Mouse (Mus musculus) limb, embryonic 14.5 days (tissue): ENCODE data around the gene Capn7. TPM values are rescaled to one million over a fixed set of nuclear protein-coding genes. Genes with fewer than 3 reads are reported as not detected.
A peak's percentile ranks its signal among the peaks of the same experiment; 100 is the strongest.

Experiments used
- ATAC-seq: fragments of 200-750 bp; cut with Nextera tagmentation; 2 replicates; pipeline ENCODE4 v1.8.0; 2017; ENCODE audit warnings: low read depth, moderate number of reproducible peaks, moderate TSS enrichment; ENCODE audit not compliant: low FRiP score
- DNase-seq: peaks from one replicate; pipeline ENCODE4 v3.0.0-alpha.2; 2015; ENCODE audit warnings: low spot score
- H3K27ac ChIP-seq: fragments of 300-500 bp; sonication (generic); replicated peaks from 2 replicates; pipeline ENCODE4 v1.5.1; 2014; ENCODE audit warnings: low read depth, mild to moderate bottlenecking, low read length, moderate library complexity, mixed read lengths
- H3K27me3 ChIP-seq: fragments of 300-500 bp; sonication (generic); 2 replicates; pipeline ENCODE4 v1.6.1; 2014; ENCODE audit warnings: low read length, mixed read lengths; ENCODE audit not compliant: control insufficient read depth, insufficient read depth
- H3K36me3 ChIP-seq: fragments of 300-500 bp; sonication (generic); 2 replicates; pipeline ENCODE4 v1.6.1; 2014; ENCODE audit warnings: mild to moderate bottlenecking, low read length, moderate library complexity, mixed read lengths; ENCODE audit not compliant: control insufficient read depth, insufficient read depth
- H3K4me1 ChIP-seq: fragments of 300-500 bp; sonication (generic); 2 replicates; pipeline ENCODE4 v1.6.1; 2014; ENCODE audit warnings: antibody characterized with exemption, low read length, mixed read lengths; ENCODE audit not compliant: control insufficient read depth, insufficient read depth
- H3K4me2 ChIP-seq: fragments of 300-500 bp; sonication (generic); replicated peaks from 2 replicates; pipeline ENCODE4 v1.6.1; 2014; ENCODE audit warnings: low read depth, mild to moderate bottlenecking, low read length, moderate library complexity; ENCODE audit not compliant: severe bottlenecking
- H3K4me3 ChIP-seq: fragments of 300-500 bp; sonication (generic); replicated peaks from 2 replicates; pipeline ENCODE4 v1.5.1; 2014; ENCODE audit warnings: low read length
- H3K9ac ChIP-seq: fragments of 300-500 bp; sonication (generic); 2 replicates; pipeline ENCODE4 v1.6.1; 2014; ENCODE audit warnings: mild to moderate bottlenecking, low read depth, low read length, moderate library complexity; ENCODE audit not compliant: severe bottlenecking
- H3K9me3 ChIP-seq: fragments of 300-500 bp; sonication (generic); 2 replicates; pipeline ENCODE4 v1.6.1; 2016; ENCODE audit warnings: low read length; ENCODE audit not compliant: control insufficient read depth
- POLR2A ChIP-seq: fragments of 200-500 bp; IDR thresholded peaks from 2 replicates; pipeline ENCODE4 v1.8.0; 2012; ENCODE audit warnings: inconsistent platforms, mild to moderate bottlenecking, moderate library complexity, borderline replicate concordance; ENCODE audit not compliant: insufficient read depth, insufficient read length; ENCODE audit errors: extremely low read depth
- WGBS: fragments of 180-500 bp; shearing (Covaris S2); extraction: QIAGEN DNeasy Blood & Tissue Kit; methylation state at CpG from one replicate; pipeline ENCODE4 v1.1.7; 2014; 5-methylcytosine and 5-hydroxymethylcytosine counted together
- polyA plus RNA-seq, 2 experiments: library from polyadenylated mRNA; depleted of rRNA in 1 of 2; stranded (reverse) in 1 of 2; unstranded in 1 of 2; fragments of >200 nt; fragmentation: Nextera tagmentation in 1 of 2; extraction: Ambion mirVana in 1 of 2; gene quantifications; 2 replicates each; pipeline versions ENCODE4 v1.2.1 to v1.2.3; 2012 to 2014

Gene Capn7
- polyA plus RNA-seq, 2 experiments: 44.1 to 44.7 TPM

- no peak for TF ChIP-seq POLR2A
- 0 out of 2 replicates have a peak, but pooled peaks cover 3% of the 10 kb centered on the region for H3K36me3 ChIP-seq
- H3K4me3 ChIP-seq: peak overlapping the region; percentile 85
- H3K27ac ChIP-seq: no peak overlapping the region
- H3K9ac ChIP-seq: no peak overlapping the region
- no peak for DNase-seq
- H3K4me2 ChIP-seq: peak overlapping the region; percentile 59
- H3K4me1 ChIP-seq: no peaks in the 10 kb centered on the region
- no peaks in the 10 kb centered on the region for H3K27me3 ChIP-seq
- no peaks in the 10 kb centered on the region for H3K9me3 ChIP-seq
- no peak for ATAC-seq
- WGBS: 59% methylated on average over 3 of the region's 3 CpGs
These were observed 673 bp upstream of the Capn7 start for GRCm38 (mm10) chr14:31335765-31336164.

- DNase-seq (no peak), ATAC-seq (no peak)
- Histone ChIP-seq H3K4me3 (peak overlapping the region; percentile 85), H3K36me3 (0 out of 2 replicates have a peak, but pooled peaks cover 3% of the 10 kb centered on the region), H3K9me3 (no peaks in the 10 kb centered on the region), H3K4me1 (no peaks in the 10 kb centered on the region), H3K27me3 (no peaks in the 10 kb centered on the region), H3K4me2 (peak overlapping the region; percentile 59), H3K9ac (peak overlapping the region; percentile 92), H3K27ac (no peak overlapping the region)
- TF ChIP-seq POLR2A: no peak
- WGBS: 46% methylated on average over 7 of the region's 7 CpGs
These were observed 968 bp downstream of the Capn7 start for GRCm38 (mm10) chr14:31337406-31337805.

GRCm38 (mm10) chr14:31337947-31338346 is 1.5 kb downstream of the Capn7 start:
- Histone ChIP-seq H3K27ac (no peak overlapping the region), H3K27me3 (no peaks in the 10 kb centered on the region), H3K4me3 (peak overlapping the region; percentile 85; the same call in 1 of the 2 replicates), H3K4me1 (no peaks in the 10 kb centered on the region), H3K4me2 (peak overlapping the region; percentile 59; the same call in 1 of the 2 replicates), H3K9ac (0 out of 2 replicates have a peak overlapping the region, but pooled peaks have one; percentile 9), H3K36me3 (peaks cover 5% of the 10 kb centered on the region; the same call in 1 of the 2 replicates), H3K9me3 (no peaks in the 10 kb centered on the region)
- TF ChIP-seq POLR2A: no peak
- no peak for DNase-seq
- no peak for ATAC-seq

- H3K9me3 ChIP-seq: no peaks in the 10 kb centered on the region
- no peaks in the 10 kb centered on the region for H3K27me3 ChIP-seq
- no peak overlapping the region for H3K4me3 ChIP-seq
- no peak for TF ChIP-seq POLR2A
- no peaks in the 10 kb centered on the region for H3K4me1 ChIP-seq
- no peak overlapping the region for H3K4me2 ChIP-seq
- no peak overlapping the region for H3K27ac ChIP-seq
- ATAC-seq (no peak), DNase-seq (no peak)
- H3K9ac ChIP-seq: no peak overlapping the region
- H3K36me3 ChIP-seq: peaks cover 39% of the 10 kb centered on the region
- 71% methylated on average over 8 of the region's 8 CpGs for WGBS
These were observed 6.8 kb downstream of the Capn7 start for GRCm38 (mm10) chr14:31343241-31343640.

GRCm38 (mm10) chr14:31345367-31345766 is 8.9 kb downstream of the Capn7 start:
- WGBS: 92% methylated on average over 1 of the region's 1 CpGs
- no peaks in the 10 kb centered on the region for H3K4me1 ChIP-seq
- H3K4me2 ChIP-seq: no peak overlapping the region
- no peak overlapping the region for H3K27ac ChIP-seq
- H3K4me3 ChIP-seq: no peak overlapping the region
- no peak overlapping the region for H3K9ac ChIP-seq
- no peaks in the 10 kb centered on the region for H3K27me3 ChIP-seq
- TF ChIP-seq POLR2A: no peak
- H3K9me3 ChIP-seq: no peaks in the 10 kb centered on the region
- H3K36me3 ChIP-seq: peaks cover 55% of the 10 kb centered on the region
- no peak for DNase-seq
- no peak for ATAC-seq

GRCm38 (mm10) chr14:31362236-31362635 is 25.8 kb downstream of the Capn7 start:
- DNase-seq (no peak), ATAC-seq (no peak)
- WGBS: 94% methylated on average over 2 of the region's 2 CpGs
- H3K9ac ChIP-seq: no peak overlapping the region
- H3K4me3 ChIP-seq: no peak overlapping the region
- no peaks in the 10 kb centered on the region for H3K27me3 ChIP-seq
- H3K4me1 ChIP-seq: no peaks in the 10 kb centered on the region
- H3K36me3 ChIP-seq: peaks cover 72% of the 10 kb centered on the region
- H3K4me2 ChIP-seq: no peak overlapping the region
- no peaks in the 10 kb centered on the region for H3K9me3 ChIP-seq
- H3K27ac ChIP-seq: no peak overlapping the region
- TF ChIP-seq POLR2A: no peak
